Mouse (Mus musculus) embryo, embryonic 11 days (tissue): ENCODE measurements at regions not wholly inside any gene's neighbourhood (a gene's known extent, or its start where the extent isn't known, plus 50 kb on each side); places are given as distances from the start of the nearest gene placed in this dataset.

Source experiments
- DNase-seq: peaks from one replicate; pipeline ENCODE4 v3.0.0-alpha.2; 2015

DNA sequence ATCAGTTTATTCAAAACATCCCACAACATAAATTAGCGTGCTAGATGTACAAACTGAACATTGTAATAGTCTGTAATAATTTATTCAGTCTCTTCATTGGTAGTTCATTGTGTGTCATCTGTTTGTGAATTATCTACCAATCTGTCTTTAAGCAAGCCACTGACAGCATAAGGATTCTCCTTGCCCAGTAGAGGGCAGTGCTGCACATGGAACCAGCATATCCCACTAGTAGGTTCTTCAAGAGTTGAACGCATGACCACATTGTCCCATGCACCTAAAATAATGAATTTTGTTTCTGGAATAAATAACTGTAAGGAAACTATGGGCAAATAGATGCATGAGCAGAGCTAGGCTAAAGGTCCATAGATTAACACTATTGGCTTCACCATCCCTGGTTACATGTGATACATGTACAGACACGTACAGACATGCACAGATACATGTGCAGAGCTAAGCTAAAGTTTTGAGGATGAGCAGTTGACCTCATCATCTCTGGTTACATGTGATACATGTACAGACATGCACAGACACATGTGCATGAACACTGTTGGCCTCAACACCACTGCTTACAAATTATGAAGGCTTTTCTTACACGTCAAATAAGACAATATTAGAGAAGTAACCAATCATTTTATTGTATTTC, 143.0 kb upstream of the Ctnnd2 start:
- DNase-seq: peak; percentile 74

DNA sequence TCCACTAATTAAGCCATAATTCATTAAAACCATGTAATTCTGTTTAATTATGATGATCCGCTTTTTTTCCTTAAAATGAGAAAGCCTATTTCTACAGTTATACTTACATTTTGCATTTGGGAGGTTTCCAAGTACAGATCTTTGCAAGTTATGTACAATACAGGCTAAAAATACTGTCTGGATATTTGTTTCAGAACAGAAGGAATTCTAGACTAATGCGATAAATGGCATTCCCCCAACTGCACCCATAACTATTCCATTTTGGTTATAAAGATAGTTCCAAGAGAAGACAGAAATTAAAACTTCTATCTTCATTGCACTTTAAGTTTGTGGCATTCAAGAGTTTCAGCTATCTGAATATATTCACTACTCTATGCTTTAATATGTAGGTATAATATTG, 137.0 kb upstream of the Ctnnd2 start:
- DNase-seq: no peak

DNA sequence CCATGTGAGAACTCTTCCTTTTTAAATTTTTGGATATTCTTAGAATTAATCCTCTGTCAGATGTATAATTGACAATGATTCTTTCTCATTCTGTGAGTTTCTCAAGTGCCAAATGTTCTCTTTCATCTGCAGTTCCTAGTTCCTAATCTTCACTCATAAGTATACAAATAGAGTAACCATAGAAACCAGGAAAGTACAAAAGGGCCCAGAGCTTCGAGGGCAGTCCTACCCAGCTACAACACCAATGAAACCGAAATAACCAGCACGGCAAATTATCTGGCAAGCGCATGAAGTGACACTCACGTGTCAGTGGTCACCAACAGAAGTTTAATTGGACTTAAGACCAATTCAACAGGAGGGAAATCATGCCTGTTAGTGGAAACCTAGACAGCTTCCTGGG, 121.5 kb upstream of the Ctnnd2 start:
- DNase-seq: no peak

DNA sequence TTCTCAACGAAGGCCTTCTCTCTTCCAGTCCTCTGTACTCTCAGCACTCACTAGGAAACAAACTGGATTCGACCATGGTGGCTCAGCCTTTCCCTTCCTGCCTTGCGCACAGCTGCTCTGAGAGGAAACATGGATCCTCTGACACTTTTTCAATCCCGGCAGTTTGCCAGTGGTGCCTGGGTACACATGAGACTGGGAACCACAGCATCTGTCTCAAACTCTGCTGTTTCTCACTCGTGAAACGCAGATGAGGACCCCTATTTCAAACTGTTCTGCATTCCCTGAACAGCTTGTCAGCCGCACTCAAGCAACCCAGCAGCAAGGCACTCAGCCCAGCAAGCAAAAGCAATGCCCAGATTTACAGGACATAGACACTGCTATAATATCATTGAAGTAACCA, 112.6 kb upstream of the Ctnnd2 start:
- DNase-seq: no peak

DNA sequence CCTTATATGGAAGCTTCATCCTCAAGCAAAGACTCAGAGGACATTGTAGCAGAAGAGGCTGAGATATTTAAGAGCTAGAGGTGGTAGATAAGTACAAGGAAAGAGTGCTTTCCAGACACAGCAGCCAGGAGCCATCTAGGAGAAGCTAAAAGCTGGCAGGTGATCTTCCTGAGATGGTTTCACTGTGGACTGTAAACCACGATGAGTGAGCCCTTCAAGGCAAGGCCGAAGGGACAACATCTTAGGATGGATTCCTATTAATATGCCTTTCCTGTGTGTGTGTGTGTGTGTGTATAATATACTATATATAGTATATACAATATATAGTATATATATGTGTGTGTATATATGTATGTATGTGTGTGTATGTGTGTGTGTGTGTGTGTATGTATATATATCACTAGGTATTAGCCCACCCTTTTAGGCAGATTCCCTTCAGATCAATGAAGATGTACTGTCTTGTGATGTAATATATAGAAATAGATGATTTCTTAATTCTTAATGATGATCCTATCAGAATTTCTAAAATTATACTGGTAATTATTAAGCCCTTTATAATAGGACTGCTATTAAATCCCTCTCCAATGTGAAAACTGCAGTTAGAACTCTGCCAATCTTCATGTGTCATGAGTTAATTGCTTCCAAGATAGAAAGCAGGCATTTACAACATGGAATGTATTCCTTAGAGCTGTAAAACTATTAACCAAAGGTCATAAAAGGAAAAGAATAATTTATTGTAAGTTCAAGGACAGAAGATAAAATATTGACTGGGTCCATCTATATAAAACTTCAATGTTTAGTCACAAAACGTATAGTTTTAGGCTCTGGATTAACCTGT, 111.7 kb upstream of the Ctnnd2 start:
- DNase-seq: no peak

DNA sequence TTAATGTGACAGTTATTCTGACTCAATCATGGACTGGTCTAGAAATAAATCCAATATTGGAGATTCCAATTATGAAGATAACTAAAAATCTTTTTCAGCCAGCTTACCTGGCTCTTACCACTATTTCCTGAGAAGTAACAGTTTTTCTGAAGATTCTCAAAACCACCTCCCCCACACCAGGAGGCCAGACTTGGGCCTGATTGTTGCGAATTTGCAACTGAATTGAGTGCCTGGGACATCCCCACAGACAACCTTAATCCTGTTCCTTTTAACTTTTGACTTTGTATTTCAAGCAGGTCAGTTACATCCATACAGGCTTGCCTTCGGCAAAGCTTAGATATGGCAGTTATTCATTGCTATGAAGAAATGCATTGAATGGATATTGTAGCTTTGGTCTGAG, 100.7 kb upstream of the Ctnnd2 start:
- DNase-seq: no peak

DNA sequence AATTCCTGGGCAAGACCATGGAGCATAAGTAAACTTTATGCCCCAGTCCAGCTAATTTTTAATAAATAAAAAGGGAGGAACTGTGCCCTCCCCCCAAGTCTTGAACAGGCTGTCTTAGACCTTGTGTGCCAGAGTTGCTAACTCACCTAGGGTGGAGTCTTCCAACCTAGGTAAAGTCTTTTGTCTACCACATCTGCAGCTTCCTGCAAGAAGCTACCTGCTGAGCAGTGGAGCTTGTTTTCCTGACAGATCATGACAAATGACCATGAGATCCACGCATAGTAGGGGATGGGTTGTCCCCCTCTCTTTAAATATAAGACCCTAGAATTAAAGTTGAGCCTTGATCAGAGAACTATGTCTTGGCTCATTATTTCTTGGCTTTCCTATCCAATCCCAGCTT, 100.1 kb upstream of the Ctnnd2 start:
- no peak for DNase-seq

DNA sequence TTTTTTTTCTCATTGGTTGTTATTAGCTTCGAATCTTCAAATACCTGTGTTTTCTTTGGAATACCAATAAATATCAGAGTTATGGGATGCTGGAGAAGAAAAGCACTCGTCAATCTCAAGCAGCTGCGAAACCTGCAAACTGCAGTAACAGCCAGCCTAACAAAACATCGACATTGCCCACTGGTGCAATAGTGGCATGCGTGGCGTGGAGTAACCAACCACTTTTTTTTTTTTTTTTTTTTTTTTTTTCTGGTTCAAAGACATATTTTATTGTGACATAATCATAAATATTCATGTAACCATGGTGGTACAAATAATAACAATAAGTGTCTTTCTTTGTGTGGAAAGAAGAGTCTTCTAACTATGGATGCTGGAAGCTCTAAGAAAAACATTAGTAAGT, 85.3 kb upstream of the Ctnnd2 start:
- DNase-seq: no peak

DNA sequence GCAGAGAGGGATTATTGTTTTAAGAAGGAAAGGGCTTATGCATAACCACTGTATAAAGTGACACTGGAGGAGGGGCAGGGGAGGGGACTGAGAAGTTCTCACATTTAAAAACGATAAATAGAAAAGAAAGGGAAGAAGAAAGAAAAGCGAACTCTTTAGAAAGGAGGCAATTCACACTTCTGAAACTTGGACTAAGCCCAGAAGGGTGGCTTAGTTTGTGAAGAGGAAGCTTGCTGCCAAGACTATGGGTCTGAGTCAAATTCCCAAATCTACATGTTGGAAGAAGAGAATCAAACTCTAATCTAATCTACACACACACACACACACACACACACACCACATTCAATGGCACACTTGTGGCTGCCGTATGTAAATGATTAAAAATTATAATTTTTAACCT, 50.3 kb upstream of the Ctnnd2 start:
- no peak for DNase-seq
